Mouse (Mus musculus): ENCODE results near the gene Scgb1b10. TPM values are rescaled to one million over a fixed set of nuclear protein-coding genes. Genes with fewer than 3 reads are reported as not detected.
"Not testable (repeated sequence)": the region's sequence is repeated elsewhere in the genome, so short reads cannot be mapped to it uniquely, and the experiment has no call there.

Scgb1b10 gene
- polyA plus RNA-seq (2012), result not detected in 2 replicates

GRCm38 (mm10) chr7:32100553-32100952, at the start of gene Scgb1b10:
Gene Scgb1b10 (plus strand): TSS chr7:32100853.
- not testable (repeated sequence) for TF ChIP-seq GATA1 (IDR thresholded peaks at IDR 0.05; ENCODE audit: low read length)

Other genes with a start within 250 kb of the Scgb1b10 start
- not detected in 2 replicates for gene Scgb2b11, start 110.3 kb downstream of the Scgb1b10 start, polyA plus RNA-seq (2012)
- not detected in 2 replicates for gene Scgb1b11, start 122.0 kb downstream of the Scgb1b10 start, polyA plus RNA-seq (2012)
- not detected in 2 replicates for gene Scgb2b12, start 226.4 kb downstream of the Scgb1b10 start, polyA plus RNA-seq (2012)
- not detected in 2 replicates for gene Scgb1b12, start 233.3 kb downstream of the Scgb1b10 start, polyA plus RNA-seq (2012)

All from G1E-ER4 (cell line).